ENCODE assay signal across 21 mouse cellular contexts in the genomic region with DNA sequence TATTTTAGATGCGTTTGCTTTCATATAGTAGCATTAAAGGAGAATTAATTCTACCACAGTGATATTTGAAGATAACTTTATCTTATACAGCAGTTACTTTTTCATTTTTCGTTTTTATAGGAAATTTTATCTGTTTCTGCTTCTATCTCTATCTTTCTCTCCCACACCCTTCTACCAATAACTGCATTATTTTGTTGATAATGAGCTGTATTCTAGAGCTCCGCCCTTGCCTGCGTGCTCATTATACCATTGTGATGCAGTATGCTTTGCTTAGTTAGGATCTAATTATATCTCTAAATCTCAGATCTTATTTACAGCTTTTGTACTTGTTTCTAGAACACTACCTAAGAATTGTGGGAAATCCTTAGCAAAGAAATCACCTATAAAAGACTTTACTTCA. TPM values are rescaled to one million over a fixed set of nuclear protein-coding genes. Genes with fewer than 3 reads are reported as not detected.
DNase-seq lines count a peak whose midpoint lies in the region; ATAC-seq and TF ChIP-seq lines count a peak whose summit lies in the region.
"Had no signal": no experiment of that assay in that cellular context is flagged by ENCODE, and none has a peak within 500 bp of the region (broad histone marks: within the 10 kb centered on the region; RNA-seq: fewer than 3 reads in every experiment).

No protein-coding gene starts in this region.

- 0 out of 2 replicates have a peak overlapping the region, but pooled peaks have one; percentile 16 for H3K4me3 ChIP-seq in forebrain, embryonic 15.5 days
- H3K4me3 ChIP-seq in forebrain, postnatal 0 days (ENCODE audit: low read depth, low read length) = no peak overlapping the region
- no peak overlapping the region for H3K4me3 ChIP-seq in liver, embryonic 11.5 days (ENCODE audit: low read depth, low read length)
- no peak overlapping the region for H3K4me3 ChIP-seq in liver, postnatal 0 days (ENCODE audit: low read depth, low read length)
- H3K4me3 ChIP-seq in cortical plate, adult 2 months (ENCODE audit: insufficient read depth, low read length) = peak overlapping the region; percentile 26; the same call in 1 of the 2 replicates
- H3K4me3 ChIP-seq in midbrain, embryonic 15.5 days = no peak overlapping the region
- H3K4me3 ChIP-seq: embryonic facial prominence, embryonic 12.5 days; limb, embryonic 12.5 days; lung, embryonic 15.5 days had no signal

- no peak for DNase-seq in forebrain, postnatal 0 days
- no peak for DNase-seq in liver, embryonic 11.5 days (ENCODE audit: low spot score)
- DNase-seq in liver, postnatal 0 days = no peak
- no peak for DNase-seq in urinary bladder, adult 18-20 months (ENCODE audit: low spot score in 2 of 2)
- no peak for DNase-seq in heart, adult 11 months
- DNase-seq: adrenal gland, postnatal 14 days; cerebellum, adult 8-10 months; heart, postnatal 14 days; kidney, postnatal 10 days; right cerebral cortex, adult 18-20 months; thymus, adult 18-20 months had no signal

- no peak overlapping the region for H3K27ac ChIP-seq in forebrain, embryonic 15.5 days (replicated peaks)
- no peak overlapping the region for H3K27ac ChIP-seq in forebrain, postnatal 0 days (ENCODE audit: low read depth, low read length)
- H3K27ac ChIP-seq in liver, embryonic 11.5 days (ENCODE audit: low read depth, low read length) = no peak overlapping the region
- no peak overlapping the region for H3K27ac ChIP-seq in liver, postnatal 0 days (ENCODE audit: low read depth)
- no peak overlapping the region for H3K27ac ChIP-seq in cortical plate, adult 2 months (ENCODE audit: insufficient read depth, low read length)
- H3K27ac ChIP-seq in midbrain, embryonic 15.5 days = no peak overlapping the region
- H3K27ac ChIP-seq: embryonic facial prominence, embryonic 12.5 days; limb, embryonic 12.5 days; lung, embryonic 15.5 days; macrophage had no signal

- H3K9ac ChIP-seq in forebrain, embryonic 15.5 days (replicated peaks) = no peak overlapping the region
- H3K9ac ChIP-seq in forebrain, postnatal 0 days = no peak overlapping the region
- H3K9ac ChIP-seq in liver, embryonic 11.5 days (ENCODE audit: low read depth, low read length) = no peak overlapping the region
- H3K9ac ChIP-seq in liver, postnatal 0 days (replicated peaks) = no peak overlapping the region
- no peak overlapping the region for H3K9ac ChIP-seq in midbrain, embryonic 15.5 days
- H3K9ac ChIP-seq: embryonic facial prominence, embryonic 12.5 days; limb, embryonic 12.5 days; lung, embryonic 15.5 days had no signal

- 68% methylated on average over 4 of the region's 4 CpGs for WGBS in forebrain, embryonic 15.5 days
- WGBS in forebrain, postnatal 0 days = 63% methylated on average over 4 of the region's 4 CpGs
- WGBS in liver, embryonic 11.5 days = 72% methylated on average over 4 of the region's 4 CpGs
- 64% methylated on average over 4 of the region's 4 CpGs for WGBS in liver, postnatal 0 days (ENCODE audit: insufficient replicate concordance)
- WGBS in midbrain, embryonic 15.5 days = 78% methylated on average over 4 of the region's 4 CpGs

- TF ChIP-seq EP300 in liver, postnatal 0 days (IDR thresholded peaks at IDR 0.05; ENCODE audit: low read depth) = no peak

- no peaks in the 10 kb centered on the region for H3K9me3 ChIP-seq in forebrain, embryonic 15.5 days
- H3K9me3 ChIP-seq in forebrain, postnatal 0 days (ENCODE audit: low read length) = no peaks in the 10 kb centered on the region
- H3K9me3 ChIP-seq in liver, embryonic 11.5 days (ENCODE audit: control insufficient read depth, low read length) = no peaks in the 10 kb centered on the region
- no peaks in the 10 kb centered on the region for H3K9me3 ChIP-seq in liver, postnatal 0 days (ENCODE audit: low read length)
- H3K9me3 ChIP-seq in midbrain, embryonic 15.5 days = no peaks in the 10 kb centered on the region
- H3K9me3 ChIP-seq: embryonic facial prominence, embryonic 12.5 days; limb, embryonic 12.5 days; lung, embryonic 15.5 days had no signal

- ATAC-seq in forebrain, embryonic 15.5 days (replicated peaks) = no peak
- ATAC-seq in forebrain, postnatal 0 days = no peak
- ATAC-seq in liver, embryonic 11.5 days (replicated peaks; ENCODE audit: low FRiP score) = 0 out of 2 replicates have a peak, but pooled peaks have one; percentile 57
- no peak for ATAC-seq in liver, postnatal 0 days
- ATAC-seq in midbrain, embryonic 15.5 days (replicated peaks) = no peak
- ATAC-seq: intestine, embryonic 16.5 days had no signal

- peak overlapping the region; percentile 29; the same call in 1 of the 2 replicates for H3K4me2 ChIP-seq in forebrain, embryonic 15.5 days (replicated peaks)
- H3K4me2 ChIP-seq in forebrain, postnatal 0 days (ENCODE audit: low read depth) = no peak overlapping the region; the same call in 1 of the 2 replicates
- no peak overlapping the region for H3K4me2 ChIP-seq in liver, embryonic 11.5 days
- no peak overlapping the region for H3K4me2 ChIP-seq in liver, postnatal 0 days (ENCODE audit: low read depth, low read length)
- H3K4me2 ChIP-seq in midbrain, embryonic 15.5 days = peak overlapping the region; percentile 30; the same call in 1 of the 2 replicates
- H3K4me2 ChIP-seq: embryonic facial prominence, embryonic 12.5 days; heart, embryonic 11.5 days; limb, embryonic 12.5 days; lung, embryonic 15.5 days had no signal

- H3K27me3 ChIP-seq in forebrain, embryonic 15.5 days = no peaks in the 10 kb centered on the region
- H3K27me3 ChIP-seq in forebrain, postnatal 0 days (ENCODE audit: insufficient read depth, low read length) = no peaks in the 10 kb centered on the region
- no peaks in the 10 kb centered on the region for H3K27me3 ChIP-seq in liver, embryonic 11.5 days (replicated peaks; ENCODE audit: control insufficient read depth, insufficient read depth, low read length)
- H3K27me3 ChIP-seq in liver, postnatal 0 days (ENCODE audit: insufficient read depth, low read length) = no peaks in the 10 kb centered on the region
- H3K27me3 ChIP-seq in midbrain, embryonic 15.5 days (replicated peaks) = no peaks in the 10 kb centered on the region
- H3K27me3 ChIP-seq: CH12.LX; embryonic facial prominence, embryonic 12.5 days; limb, embryonic 12.5 days; lung, embryonic 15.5 days had no signal

- TF ChIP-seq CTCF in forebrain, postnatal 0 days (IDR thresholded peaks at IDR 0.05; ENCODE audit: low read depth) = no peak
- no peak for TF ChIP-seq CTCF in liver, postnatal 0 days (IDR thresholded peaks at IDR 0.05; ENCODE audit: low read depth)
- TF ChIP-seq CTCF in cortical plate, adult 2 months (IDR thresholded peaks at IDR 0.05; ENCODE audit: extremely low read depth, insufficient read depth, low read length) = no peak

- H3K4me1 ChIP-seq in forebrain, embryonic 15.5 days = peaks cover 21% of the 10 kb centered on the region
- H3K4me1 ChIP-seq in forebrain, postnatal 0 days (ENCODE audit: insufficient read depth) = peaks cover 5% of the 10 kb centered on the region; the same call in 1 of the 2 replicates
- H3K4me1 ChIP-seq in liver, embryonic 11.5 days (replicated peaks; ENCODE audit: control insufficient read depth, insufficient read depth, low read length) = 0 out of 2 replicates have a peak, but pooled peaks cover 3% of the 10 kb centered on the region
- peaks cover 2% of the 10 kb centered on the region; the same call in 1 of the 2 replicates for H3K4me1 ChIP-seq in liver, postnatal 0 days (ENCODE audit: insufficient read depth)
- peaks cover 4% of the 10 kb centered on the region for H3K4me1 ChIP-seq in cortical plate, adult 2 months (ENCODE audit: control insufficient read depth, insufficient read depth, low read length)
- peaks cover 12% of the 10 kb centered on the region; the same call in 1 of the 2 replicates for H3K4me1 ChIP-seq in midbrain, embryonic 15.5 days
- H3K4me1 ChIP-seq: embryonic facial prominence, embryonic 12.5 days; lung, embryonic 15.5 days had no signal

- H3K36me3 ChIP-seq in forebrain, embryonic 15.5 days = no peaks in the 10 kb centered on the region
- H3K36me3 ChIP-seq in forebrain, postnatal 0 days (ENCODE audit: insufficient read depth) = no peaks in the 10 kb centered on the region
- H3K36me3 ChIP-seq in liver, embryonic 11.5 days (ENCODE audit: control insufficient read depth, insufficient read depth, low read length) = no peaks in the 10 kb centered on the region
- H3K36me3 ChIP-seq in liver, postnatal 0 days (replicated peaks; ENCODE audit: insufficient read depth, low read length) = no peaks in the 10 kb centered on the region
- no peaks in the 10 kb centered on the region for H3K36me3 ChIP-seq in midbrain, embryonic 15.5 days (replicated peaks)
- H3K36me3 ChIP-seq: embryonic facial prominence, embryonic 12.5 days; limb, embryonic 12.5 days; lung, embryonic 15.5 days had no signal

- TF ChIP-seq POLR2A in cortical plate, adult 2 months (IDR thresholded peaks at IDR 0.05; ENCODE audit: extremely low read depth, insufficient read depth, low read length) = no peak

RNA-seq across cellular contexts. Expression of gene Bbs10, which starts 48.3 kb away (rescaled TPM):
- polyA plus RNA-seq in forebrain, embryonic 15.5 days (2015; fragmentation: Nextera tagmentation; extraction: Ambion mirVana) = 5.3 and 6.3 TPM in 2 replicates
- total RNA-seq in forebrain, postnatal 0 days (2014; rRNA removed) = 4.4 and 4.8 TPM in 2 replicates
- 1.5 and 2.1 TPM in 2 replicates for polyA plus RNA-seq in forebrain, postnatal 0 days (2015; fragmentation: Nextera tagmentation; extraction: Ambion mirVana)
- 3.1 and 4.3 TPM in 2 replicates for polyA plus RNA-seq in liver, embryonic 11.5 days (2014; fragmentation: Nextera tagmentation; extraction: Ambion mirVana)
- polyA plus RNA-seq in liver, postnatal 0 days (2015; fragmentation: Nextera tagmentation; extraction: Ambion mirVana) = 2.0 TPM in 2 replicates
- polyA plus RNA-seq in cortical plate, adult 2 months (2012; rRNA removed) = 4.7 and 5.0 TPM in 2 replicates
- polyA plus RNA-seq in midbrain, embryonic 15.5 days (2015; fragmentation: Nextera tagmentation; extraction: Ambion mirVana) = 5.9 TPM in 2 replicates

Comparison
In these comparisons a context has a peak if more than half of its experiments do, and no peak if none do; other contexts are left out.
1. H3K4me2 ChIP-seq: peak in forebrain, embryonic 15.5 days (single experiment) and midbrain, embryonic 15.5 days (single experiment); none in forebrain, postnatal 0 days (single experiment), liver, embryonic 11.5 days (single experiment) and liver, postnatal 0 days (single experiment).
2. H3K4me3 ChIP-seq: peak in forebrain, embryonic 15.5 days (single experiment) and cortical plate, adult 2 months (single experiment); none in forebrain, postnatal 0 days (single experiment), liver, embryonic 11.5 days (single experiment), liver, postnatal 0 days (single experiment) and midbrain, embryonic 15.5 days (single experiment).